Mouse (Mus musculus) lung, embryonic 14.5 days (tissue): ENCODE data around the gene Scyl1. TPM values are rescaled to one million over a fixed set of nuclear protein-coding genes. Genes with fewer than 3 reads are reported as not detected.

ENCODE experiments used
- ATAC-seq: fragments of 200-750 bp; cut with Nextera tagmentation; 2 replicates; pipeline ENCODE4 v1.8.0; 2017; ENCODE audit warnings: mild to moderate bottlenecking, moderate TSS enrichment, moderate library complexity; ENCODE audit not compliant: insufficient read depth
- DNase-seq: peaks from one replicate; pipeline ENCODE4 v3.0.0-alpha.2; 2015
- H3K27ac ChIP-seq: fragments of 300-500 bp; sonication (generic); 2 replicates; pipeline ENCODE4 v1.5.1; 2014; ENCODE audit warnings: low read depth, mild to moderate bottlenecking, moderate library complexity
- H3K27me3 ChIP-seq: fragments of 300-500 bp; sonication (generic); 2 replicates; pipeline ENCODE4 v1.6.1; 2014; ENCODE audit warnings: low read length, control low read depth; ENCODE audit not compliant: insufficient read depth
- H3K36me3 ChIP-seq: fragments of 300-500 bp; sonication (generic); 2 replicates; pipeline ENCODE4 v1.6.1; 2014; ENCODE audit warnings: control low read depth; ENCODE audit not compliant: insufficient read depth
- H3K4me1 ChIP-seq: fragments of 300-500 bp; sonication (generic); 2 replicates; pipeline ENCODE4 v1.6.1; 2014; ENCODE audit warnings: antibody characterized with exemption, control low read depth; ENCODE audit not compliant: insufficient read depth
- H3K4me2 ChIP-seq: fragments of 300-500 bp; sonication (generic); 2 replicates; pipeline ENCODE4 v1.6.1; 2014; ENCODE audit warnings: mild to moderate bottlenecking
- H3K4me3 ChIP-seq: fragments of 300-500 bp; sonication (generic); 2 replicates; pipeline ENCODE4 v1.5.1; 2014; ENCODE audit warnings: low read depth, low read length
- H3K9ac ChIP-seq: fragments of 300-500 bp; sonication (generic); 2 replicates; pipeline ENCODE4 v1.6.1; 2014
- H3K9me3 ChIP-seq: fragments of 300-500 bp; sonication (generic); 2 replicates; pipeline ENCODE4 v1.6.1; 2016; ENCODE audit warnings: low read depth, low read length, control low read depth
- CTCF ChIP-seq: IDR thresholded peaks from 2 replicates; pipeline ENCODE4 v1.5.1; 2016; ENCODE audit warnings: antibody characterized with exemption, low read depth
- WGBS: fragments of 180-500 bp; shearing (Covaris S2); extraction: QIAGEN DNeasy Blood & Tissue Kit; methylation state at CpG from one replicate; pipeline ENCODE4 v1.1.7; 2014; 5-methylcytosine and 5-hydroxymethylcytosine counted together
- polyA plus RNA-seq: library from polyadenylated mRNA; unstranded; fragments of >200 nt; fragmentation: Nextera tagmentation; extraction: Ambion mirVana; gene quantifications from 2 replicates; pipeline ENCODE4 v1.2.1, GENCODE M21; 2014

The Scyl1 gene
- polyA plus RNA-seq, 1 experiment from 2014 or later, result 84.5 TPM

DNA sequence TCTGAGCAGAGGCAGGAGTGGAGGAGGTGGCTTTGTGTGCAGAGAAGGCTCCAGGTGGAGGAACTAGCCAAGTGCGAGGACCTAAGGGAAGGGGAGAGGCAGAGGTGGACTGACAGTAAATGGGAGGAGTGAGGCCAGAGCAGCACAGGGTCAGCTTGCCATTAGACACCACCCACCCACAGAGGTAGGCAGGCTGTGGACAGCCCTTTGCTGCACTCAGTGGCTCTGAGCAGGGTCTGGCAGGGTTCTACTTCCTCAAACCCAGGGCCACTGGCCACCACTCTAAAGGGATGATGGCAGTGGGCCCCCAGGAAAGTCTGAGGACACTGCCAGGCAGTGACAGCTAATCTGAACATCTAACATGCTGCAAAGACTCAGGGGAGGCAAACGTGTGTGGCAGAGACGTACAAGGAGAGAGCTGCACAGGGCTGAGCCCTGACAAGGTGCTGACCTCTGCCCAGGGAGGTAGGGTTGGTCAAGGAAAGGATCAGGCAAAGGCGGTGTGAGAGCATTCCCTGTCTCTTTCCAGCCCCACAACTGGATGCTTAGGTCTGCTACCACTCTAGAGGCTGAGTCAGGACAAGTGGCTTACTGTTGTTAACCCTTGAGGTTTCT, 47.2 kb downstream of the Scyl1 start:
- WGBS, result 62% methylated on average over 4 of the region's 4 CpGs
- Histone ChIP-seq H3K9ac (peak overlapping the region; percentile 76), H3K4me3 (peak overlapping the region; percentile 83), H3K4me1 (peaks cover 28% of the 10 kb centered on the region), H3K27ac (peak overlapping the region; percentile 86; the same call in 1 of the 2 replicates), H3K4me2 (peak overlapping the region; percentile 92), H3K27me3 (no peaks in the 10 kb centered on the region), H3K9me3 (no peaks in the 10 kb centered on the region), H3K36me3 (peaks cover 56% of the 10 kb centered on the region)
- no peak for TF ChIP-seq CTCF
- DNase-seq, result no peak
- ATAC-seq, result no peak

DNA sequence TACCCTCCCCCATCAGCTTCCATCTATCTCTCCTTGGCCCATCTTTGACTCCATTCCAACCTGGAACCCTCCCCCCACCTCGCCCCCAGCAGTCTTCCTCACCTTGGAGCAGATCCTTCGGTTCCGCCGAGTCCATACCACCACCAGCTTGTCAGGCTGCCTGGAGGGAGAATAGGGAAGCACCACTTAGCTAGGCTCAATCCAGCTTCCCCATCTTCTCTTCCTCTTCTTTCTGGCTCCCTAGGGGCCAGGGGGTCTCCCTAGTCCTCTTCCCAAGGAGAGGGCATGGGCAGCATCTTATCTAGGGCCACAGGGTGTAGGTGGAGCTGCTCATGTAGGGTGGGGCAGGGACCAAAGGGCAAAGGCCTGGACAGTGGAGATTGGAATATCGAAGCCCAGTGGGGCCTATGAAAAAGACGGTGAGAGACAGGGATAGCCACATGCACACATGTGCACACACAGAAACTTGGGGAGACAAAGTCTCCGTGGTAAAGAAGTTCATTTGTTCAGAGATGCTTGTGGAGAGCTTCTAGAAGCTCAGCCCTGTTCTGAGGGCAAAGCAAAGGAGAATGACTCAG, 48.3 kb downstream of the Scyl1 start:
- no peaks in the 10 kb centered on the region for H3K9me3 ChIP-seq
- TF ChIP-seq CTCF, result no peak
- no peak for ATAC-seq
- no peak overlapping the region for H3K4me3 ChIP-seq
- peaks cover 67% of the 10 kb centered on the region for H3K36me3 ChIP-seq
- no peak overlapping the region for H3K27ac ChIP-seq
- H3K4me1 ChIP-seq, result peaks cover 20% of the 10 kb centered on the region; the same call in 1 of the 2 replicates
- no peak overlapping the region; the same call in 1 of the 2 replicates for H3K4me2 ChIP-seq
- WGBS, result 84% methylated on average over 7 of the region's 7 CpGs
- DNase-seq, result no peak
- no peak overlapping the region for H3K9ac ChIP-seq
- no peaks in the 10 kb centered on the region for H3K27me3 ChIP-seq

DNA sequence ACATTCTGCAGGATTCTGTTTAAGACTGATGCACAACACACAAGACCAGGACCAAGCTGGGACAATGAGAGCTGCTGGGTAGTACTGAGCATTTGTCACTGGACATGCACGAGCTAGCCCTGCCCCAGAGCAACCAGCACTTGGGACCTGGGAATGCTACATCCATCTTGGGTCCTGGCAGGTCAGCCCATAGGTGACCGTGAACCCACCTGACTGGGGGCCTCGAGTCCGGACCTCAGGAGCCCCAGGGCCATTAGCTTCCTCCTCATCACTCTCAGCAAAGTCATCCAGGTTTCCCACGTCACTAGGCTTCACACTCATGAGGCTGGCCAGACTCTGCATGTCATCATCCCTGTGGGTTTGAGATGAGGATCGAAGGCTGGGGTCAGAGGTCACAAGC, 50.0 kb downstream of the Scyl1 start:
- 85% methylated on average over 6 of the region's 6 CpGs for WGBS

DNA sequence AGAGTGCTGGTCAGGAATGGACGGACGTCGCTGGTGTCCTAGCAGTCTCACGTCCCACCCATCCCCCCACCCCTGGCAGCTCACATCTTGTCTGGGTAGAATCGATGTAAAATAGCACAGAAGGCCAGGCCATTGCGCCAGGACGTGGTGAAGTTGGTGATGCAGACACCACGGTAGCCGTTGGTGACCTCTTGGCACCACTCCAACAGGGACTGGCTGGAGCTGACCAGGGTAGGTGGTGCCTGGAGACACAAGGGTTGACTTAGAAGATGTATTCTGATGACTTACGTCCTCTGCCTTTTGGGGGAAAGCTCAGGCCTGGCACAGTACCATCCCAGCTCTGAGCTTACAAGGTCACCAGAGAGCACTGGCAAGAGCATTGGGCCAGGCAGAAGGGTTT, 54.3 kb downstream of the Scyl1 start:
- H3K27me3 ChIP-seq, result no peaks in the 10 kb centered on the region
- H3K4me2 ChIP-seq, result no peak overlapping the region
- no peak overlapping the region for H3K27ac ChIP-seq
- ATAC-seq, result no peak
- H3K9ac ChIP-seq, result no peak overlapping the region
- 0 out of 2 replicates have a peak, but pooled peaks cover 7% of the 10 kb centered on the region for H3K4me1 ChIP-seq
- H3K36me3 ChIP-seq, result peaks cover 76% of the 10 kb centered on the region
- no peaks in the 10 kb centered on the region for H3K9me3 ChIP-seq
- 43% methylated on average over 10 of the region's 10 CpGs for WGBS
- no peak for DNase-seq
- no peak for TF ChIP-seq CTCF
- H3K4me3 ChIP-seq, result no peak overlapping the region

More for the DNA sequence above, 50.0 kb downstream of the Scyl1 start:
- no peaks in the 10 kb centered on the region for H3K9me3 ChIP-seq
- H3K36me3 ChIP-seq, result peaks cover 77% of the 10 kb centered on the region
- ATAC-seq, result no peak
- H3K4me2 ChIP-seq, result no peak overlapping the region
- no peak overlapping the region for H3K4me3 ChIP-seq
- no peak overlapping the region for H3K9ac ChIP-seq
- peaks cover 6% of the 10 kb centered on the region; the same call in 1 of the 2 replicates for H3K4me1 ChIP-seq
- DNase-seq, result no peak
- no peak for TF ChIP-seq CTCF
- no peak overlapping the region for H3K27ac ChIP-seq
- no peaks in the 10 kb centered on the region for H3K27me3 ChIP-seq

DNA sequence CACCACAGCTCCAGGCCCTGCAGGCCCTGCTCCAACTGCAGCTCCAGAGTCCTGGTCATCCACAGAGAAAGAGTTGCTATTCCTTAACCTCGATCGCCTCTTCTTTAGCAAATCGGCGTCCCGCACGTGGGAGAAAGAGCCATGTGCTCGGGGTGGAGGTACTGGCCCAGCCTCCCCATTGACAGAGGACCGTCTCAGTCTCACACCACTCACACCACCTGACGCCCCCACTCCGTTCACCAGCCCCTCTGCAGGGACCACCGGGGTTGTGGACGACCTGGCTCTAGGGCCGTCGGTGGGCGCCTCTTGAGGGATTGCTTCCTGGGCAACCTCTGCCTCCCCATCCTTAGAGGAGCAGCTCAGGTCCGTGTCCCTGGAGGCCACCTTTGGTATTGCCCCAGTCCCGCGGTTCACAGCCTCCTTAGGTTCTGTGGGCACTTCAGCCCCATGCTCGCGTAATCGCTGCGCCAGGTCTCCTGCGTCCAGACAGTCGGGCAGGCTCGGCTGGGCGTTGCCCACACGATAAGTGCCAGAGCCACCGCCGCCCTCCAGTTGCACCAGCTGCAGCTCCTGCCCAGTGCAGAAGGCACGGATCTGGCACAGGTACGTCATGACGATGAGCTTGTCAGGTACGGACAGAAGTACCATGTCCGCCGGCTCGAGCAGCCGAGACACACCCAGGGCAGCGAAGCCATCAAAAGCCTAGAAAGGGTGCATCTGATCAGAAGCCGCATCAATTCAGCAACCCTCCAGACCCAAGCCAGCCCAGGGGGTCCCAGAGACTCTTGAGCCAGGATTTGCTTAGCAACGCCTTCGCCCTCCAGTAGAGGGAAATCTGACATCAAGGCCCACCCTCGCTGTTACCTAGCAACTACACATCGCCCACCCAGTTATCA, 55.2 kb downstream of the Scyl1 start:
- H3K4me3 ChIP-seq, result no peak overlapping the region
- H3K9me3 ChIP-seq, result no peaks in the 10 kb centered on the region
- peak; percentile 67 for TF ChIP-seq CTCF
- H3K4me1 ChIP-seq, result 0 out of 2 replicates have a peak, but pooled peaks cover 7% of the 10 kb centered on the region
- no peak overlapping the region for H3K9ac ChIP-seq
- no peaks in the 10 kb centered on the region for H3K27me3 ChIP-seq
- peak overlapping the region; percentile 49 for H3K4me2 ChIP-seq
- H3K27ac ChIP-seq, result no peak overlapping the region
- ATAC-seq (peak; percentile 41; the same call in 1 of the 2 replicates), DNase-seq (peak; percentile 63)
- WGBS, result 32% methylated on average over 43 of the region's 43 CpGs
- peaks cover 75% of the 10 kb centered on the region for H3K36me3 ChIP-seq

DNA sequence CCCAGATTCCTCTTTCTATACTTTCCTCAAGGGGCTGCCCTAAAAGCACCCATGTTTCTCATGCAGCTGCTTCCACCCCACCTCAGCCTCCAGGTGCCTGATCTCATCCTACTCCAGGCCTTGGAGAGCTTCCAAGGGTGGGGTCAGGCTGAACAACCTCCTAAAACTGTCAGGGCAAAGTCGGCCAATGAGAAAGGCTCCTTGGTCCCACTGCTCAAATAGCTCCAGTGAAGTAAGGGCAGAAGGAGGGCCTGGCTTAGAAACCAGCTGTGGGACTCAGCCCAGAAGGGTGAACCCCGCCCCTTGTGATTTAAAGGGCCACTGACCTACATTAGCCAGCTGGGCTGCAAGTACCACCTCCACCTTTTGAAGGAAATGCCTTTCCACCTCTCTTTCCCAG, 57.5 kb downstream of the Scyl1 start:
- Histone ChIP-seq H3K27ac (peak overlapping the region; percentile 51; the same call in 1 of the 2 replicates), H3K4me1 (0 out of 2 replicates have a peak, but pooled peaks cover 7% of the 10 kb centered on the region), H3K36me3 (peaks cover 73% of the 10 kb centered on the region), H3K4me3 (no peak overlapping the region), H3K9me3 (no peaks in the 10 kb centered on the region), H3K27me3 (no peaks in the 10 kb centered on the region), H3K9ac (no peak overlapping the region; the same call in 1 of the 2 replicates), H3K4me2 (no peak overlapping the region)
- peak; percentile 81 for ATAC-seq
- peak; percentile 78 for DNase-seq
- no peak for TF ChIP-seq CTCF
- 6% methylated on average over 2 of the region's 2 CpGs for WGBS
